Mouse (Mus musculus) cerebral cortex, adult 2 months (tissue): ENCODE measurements around the gene Gm17657.

Experiments
- WGBS: fragments of 180-500 bp; shearing (Covaris S2); methylation state at CpG from one replicate; pipeline ENCODE4 v1.1.7; 2018; 5-methylcytosine and 5-hydroxymethylcytosine counted together

Gene Gm17657

DNA sequence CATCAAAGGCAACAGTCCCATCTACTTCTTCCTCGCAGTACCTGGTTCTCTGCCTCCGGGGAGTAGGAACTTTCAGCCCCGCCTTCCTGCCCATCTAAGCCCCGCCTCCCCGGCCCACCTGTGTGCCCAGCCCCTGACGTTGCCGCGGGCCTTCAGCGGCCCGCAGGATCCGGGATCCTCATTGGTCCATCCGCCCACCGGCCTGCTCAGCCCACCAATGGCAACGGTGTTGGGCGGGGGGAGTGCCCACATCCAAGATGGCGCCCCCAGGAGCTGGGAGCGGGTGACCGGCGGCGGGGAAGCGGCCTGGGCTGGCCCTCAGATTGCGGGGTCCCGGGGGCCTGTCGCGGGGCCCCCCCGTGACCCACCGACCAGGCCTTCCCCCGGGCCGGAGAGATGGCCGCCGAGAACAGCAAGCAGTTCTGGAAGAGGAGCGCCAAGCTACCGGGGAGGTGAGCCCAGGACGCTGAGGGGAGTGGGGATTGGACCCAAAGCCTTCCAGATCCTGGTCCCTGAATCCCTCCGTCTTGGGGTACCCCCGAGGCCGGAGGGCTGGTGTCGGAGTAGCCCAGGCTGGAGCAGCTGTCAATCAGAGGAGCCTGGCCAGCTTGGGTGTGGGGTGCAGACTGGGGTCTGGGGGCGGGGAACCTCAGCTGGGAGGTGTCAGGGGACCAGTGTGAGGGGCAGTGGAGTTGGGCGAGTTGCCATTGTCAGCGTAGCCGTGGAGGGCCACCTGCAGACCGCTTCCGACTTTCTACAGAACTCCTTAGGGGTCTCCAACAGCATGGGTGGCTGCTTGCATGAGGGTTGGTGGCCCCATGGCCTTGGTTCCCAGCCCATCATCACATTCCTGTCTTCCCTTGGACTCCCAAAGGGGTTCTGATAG, at the start of gene Gm17657, which contains the start of gene Tbc1d22b:
Gene Gm17657, minus strand, starts transcription at position 96 of the 886 bp plus-strand sequence.
Gene Tbc1d22b, plus strand, starts transcription at position 243 of the 886 bp plus-strand sequence.
- WGBS = under 1% methylated on average over 44 of the region's 44 CpGs

DNA sequence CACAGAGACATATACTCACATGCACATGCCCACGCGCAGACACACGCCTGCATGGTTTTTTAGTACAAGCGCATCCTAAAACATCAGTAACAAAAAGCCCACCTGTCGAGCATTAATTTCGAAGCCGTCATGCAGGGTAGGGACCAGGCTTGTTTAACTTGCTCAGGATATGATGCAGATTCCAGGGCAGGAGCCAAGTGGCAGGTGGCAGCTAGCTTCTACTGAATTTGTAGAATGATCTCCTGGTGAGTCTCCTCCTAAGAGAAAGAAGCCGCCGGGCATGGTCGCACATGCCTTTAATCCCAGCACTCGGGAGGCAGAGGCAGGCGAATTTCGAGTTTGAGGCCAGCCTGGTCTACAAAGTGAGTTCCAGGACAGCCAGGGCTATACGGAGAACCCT, 49.6 kb upstream of the Gm17657 start:
- 89% methylated on average over 14 of the region's 14 CpGs for WGBS

GRCm38 (mm10) chr17:29596771-29597132, 47.3 kb upstream of the Gm17657 start:
- WGBS = 80% methylated on average over 13 of the region's 13 CpGs

DNA sequence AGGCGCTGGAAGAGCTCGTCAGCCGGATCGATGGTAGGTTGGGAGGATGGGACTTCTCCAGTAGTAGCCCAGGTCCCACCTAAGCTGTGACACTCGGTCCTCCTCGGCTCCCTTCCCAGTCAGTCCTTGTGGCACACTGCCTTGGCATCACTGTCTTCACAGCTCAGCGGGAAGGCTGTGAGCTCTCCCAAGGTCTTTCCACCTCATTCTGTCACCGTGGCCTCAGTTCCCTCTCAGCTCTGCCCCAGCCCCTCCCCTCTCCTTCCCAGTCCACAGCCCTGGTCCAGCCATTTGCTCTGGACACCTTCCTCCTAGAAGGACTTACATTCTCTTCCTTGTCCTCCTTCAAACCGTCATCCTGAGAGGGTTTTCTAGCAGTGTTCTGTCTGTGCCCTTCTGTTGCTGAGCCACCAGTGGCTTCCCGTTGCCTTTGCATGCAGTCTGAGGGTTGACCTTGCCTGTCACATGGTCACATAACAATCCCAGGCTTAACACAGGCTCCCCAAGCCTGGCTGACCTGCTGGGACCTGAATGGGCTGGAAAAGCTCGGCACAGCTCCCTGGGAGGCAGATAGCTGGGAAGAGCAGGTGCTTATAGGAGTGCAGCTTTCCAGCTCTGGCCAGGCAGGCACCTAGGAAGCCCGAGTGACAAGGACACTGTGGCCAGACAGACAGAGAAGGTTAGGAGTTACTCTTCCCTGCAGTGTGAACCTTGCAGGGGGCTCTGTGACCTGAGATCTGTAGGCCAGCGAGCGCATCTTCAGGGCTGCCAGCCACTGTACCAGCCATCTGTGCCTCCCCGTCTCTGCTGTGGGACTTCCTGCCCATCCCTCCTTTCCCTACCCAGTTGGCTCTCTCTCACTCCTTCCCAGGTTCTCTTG, 46.7 kb upstream of the Gm17657 start:
- 86% methylated on average over 15 of the region's 15 CpGs for WGBS

DNA sequence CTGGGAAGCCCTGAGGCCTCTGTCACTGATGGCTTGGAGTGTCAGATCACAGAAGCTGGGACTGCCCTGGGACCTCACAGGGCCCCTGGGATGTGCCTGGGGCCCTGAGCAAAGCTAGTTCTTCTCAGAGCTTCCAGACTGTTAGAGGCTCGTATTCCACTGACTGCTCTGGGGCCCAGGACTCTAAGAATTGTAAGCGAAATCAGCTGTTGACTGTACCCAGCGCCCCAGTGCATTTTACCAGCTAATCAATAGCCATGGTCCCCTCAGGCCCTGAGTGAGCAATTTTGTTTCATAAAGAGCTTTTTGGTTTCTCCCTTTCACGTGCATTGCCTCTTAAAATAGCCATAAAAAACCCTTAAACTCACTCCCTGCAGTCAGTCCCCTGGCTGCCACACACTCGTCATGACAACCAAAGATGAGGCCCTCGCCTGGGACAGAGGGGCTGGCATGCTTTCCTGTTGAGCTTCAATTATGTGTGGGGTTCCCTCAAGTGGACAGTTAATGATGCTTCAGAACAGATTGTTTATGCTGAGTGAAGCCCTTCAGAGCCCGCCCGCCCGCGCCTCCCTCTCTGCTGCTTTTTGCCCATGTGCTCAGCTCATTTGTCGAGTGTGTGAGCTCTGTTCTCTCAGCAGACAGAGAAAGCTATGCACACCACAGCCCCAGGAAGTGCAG, 39.9 kb upstream of the Gm17657 start:
- 55% methylated on average over 11 of the region's 11 CpGs for WGBS

GRCm38 (mm10) chr17:29586921-29587320, 37.5 kb upstream of the Gm17657 start:
- WGBS = 91% methylated on average over 9 of the region's 9 CpGs

- WGBS = 85% methylated on average over 6 of the region's 6 CpGs
Observed at GRCm38 (mm10) chr17:29585446-29585845, 36.0 kb upstream of the Gm17657 start.

GRCm38 (mm10) chr17:29584737-29585136, 35.3 kb upstream of the Gm17657 start:
- WGBS = 50% methylated on average over 3 of the region's 3 CpGs

- WGBS = 68% methylated on average over 5 of the region's 5 CpGs
Observed at GRCm38 (mm10) chr17:29584306-29584705, 34.9 kb upstream of the Gm17657 start.

DNA sequence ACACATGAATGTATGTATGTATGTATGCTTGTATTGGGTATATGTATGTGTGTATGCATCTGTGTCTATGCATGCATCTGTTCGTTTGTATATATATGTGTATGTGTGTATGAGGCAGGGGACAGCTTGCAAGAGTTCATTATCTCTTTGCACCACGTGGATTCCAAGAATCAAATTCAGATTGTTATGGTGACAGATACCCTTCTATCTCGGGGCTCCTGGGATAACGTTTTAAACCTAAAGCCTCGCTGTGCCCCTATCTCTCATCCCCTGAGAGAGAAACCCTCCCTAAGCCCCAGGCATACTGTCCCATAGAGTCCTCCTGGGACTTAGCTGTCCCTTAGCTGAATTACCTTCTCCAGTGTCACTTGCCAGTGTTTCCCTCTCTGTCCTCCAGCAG, 34.1 kb upstream of the Gm17657 start:
- 81% methylated on average over 5 of the region's 5 CpGs for WGBS

- WGBS = 90% methylated on average over 4 of the region's 4 CpGs
Observed at GRCm38 (mm10) chr17:29579579-29580126, 30.2 kb upstream of the Gm17657 start.

DNA sequence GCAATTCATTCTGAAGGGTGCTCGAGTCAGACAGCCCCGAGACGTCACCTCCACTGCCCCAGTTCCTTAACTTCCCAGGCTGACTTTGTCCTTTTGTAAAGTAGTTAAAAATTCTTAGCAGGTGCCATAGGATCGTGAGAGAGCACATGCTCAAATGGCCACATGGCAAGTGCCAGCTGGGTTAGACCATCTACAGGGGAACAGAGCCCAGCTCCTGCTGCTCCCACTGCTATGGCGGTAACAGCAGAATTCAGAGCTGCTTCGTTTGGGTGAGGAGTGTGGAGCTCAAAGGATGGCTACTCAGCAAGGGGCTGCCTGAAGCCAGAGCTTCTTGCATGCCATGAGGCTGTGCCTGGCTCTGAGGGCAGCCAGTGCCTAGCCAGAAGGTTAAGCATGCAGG, 20.4 kb upstream of the Gm17657 start:
- 77% methylated on average over 6 of the region's 6 CpGs for WGBS

GRCm38 (mm10) chr17:29568435-29568834, 19.0 kb upstream of the Gm17657 start:
- 93% methylated on average over 15 of the region's 15 CpGs for WGBS

- WGBS = 98% methylated on average over 5 of the region's 5 CpGs
Observed at GRCm38 (mm10) chr17:29565521-29565920, 16.1 kb upstream of the Gm17657 start.

DNA sequence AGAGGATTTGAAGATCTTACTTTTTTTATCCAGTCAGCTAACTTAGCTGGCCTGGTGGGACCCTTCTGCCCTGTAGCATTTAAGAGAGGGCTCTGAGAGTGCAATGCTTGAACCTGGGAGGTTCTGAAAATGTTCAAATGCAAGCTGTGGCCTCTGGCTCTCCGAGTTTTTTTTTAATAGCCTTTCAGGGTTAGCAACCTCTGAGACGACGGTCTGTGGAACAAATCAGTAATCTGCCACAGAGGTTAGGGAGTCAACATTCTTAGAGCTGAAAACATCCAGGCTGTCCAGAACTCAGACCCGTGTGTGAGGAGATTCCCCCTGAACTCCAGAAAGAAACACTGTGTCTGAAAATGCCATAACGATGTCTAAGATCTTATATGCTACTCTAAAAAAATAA, 9.0 kb upstream of the Gm17657 start:
- WGBS = 87% methylated on average over 5 of the region's 5 CpGs

DNA sequence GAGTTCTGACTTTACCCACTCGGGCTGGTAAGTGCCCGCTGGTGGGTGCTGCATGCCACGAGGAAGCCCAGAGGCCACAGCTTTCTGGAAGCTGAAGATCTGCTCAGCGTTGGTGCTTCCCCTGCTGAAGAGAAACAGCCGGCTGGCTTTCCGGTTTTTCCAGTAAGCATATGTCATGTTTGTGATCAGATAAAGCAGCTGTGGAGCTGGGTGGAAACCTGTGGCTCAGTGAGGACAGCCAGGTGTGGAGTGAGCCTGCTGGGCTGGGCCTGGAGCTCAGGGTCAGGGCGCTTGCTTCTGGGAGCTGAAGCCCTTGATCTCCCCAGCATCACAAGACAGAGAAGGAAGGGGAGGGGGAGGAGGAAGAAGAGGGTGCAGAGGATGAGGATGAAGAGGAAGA, 7.5 kb upstream of the Gm17657 start:
- WGBS = 80% methylated on average over 7 of the region's 7 CpGs

GRCm38 (mm10) chr17:29556456-29556855, 7.0 kb upstream of the Gm17657 start:
- WGBS = 71% methylated on average over 10 of the region's 10 CpGs

- 84% methylated on average over 5 of the region's 5 CpGs for WGBS
Observed at GRCm38 (mm10) chr17:29552162-29552732, 2.8 kb upstream of the Gm17657 start, which contains the start of gene Tmem217. TSS of gene Tmem217 (minus strand) at chr17:29552385.

- WGBS = 35% methylated on average over 6 of the region's 6 CpGs
Observed at GRCm38 (mm10) chr17:29551019-29551418, 1.6 kb upstream of the Gm17657 start.

- WGBS = 43% methylated on average over 8 of the region's 8 CpGs
Observed at GRCm38 (mm10) chr17:29548994-29549393, 444 bp downstream of the Gm17657 start.

- 59% methylated on average over 3 of the region's 3 CpGs for WGBS
Observed at GRCm38 (mm10) chr17:29548494-29548893, 944 bp downstream of the Gm17657 start.
